Mouse (Mus musculus): ENCODE measurements around the gene Clec1b. TPM values are rescaled to one million over a fixed set of nuclear protein-coding genes. Genes with fewer than 3 reads are reported as not detected.
A peak's percentile ranks its signal among the peaks of the same experiment; 100 is the strongest.

Gene Clec1b
- total and polyA plus RNA-seq, 2 experiments from 2014 or later: 0.56 to 2.0 TPM

GRCm38 (mm10) chr6:129385774-129386173 lies 11.3 kb upstream of the Clec1b start, which contains the start of gene Clec12b:
Gene Clec12b, minus strand, starts transcription at chr6:129385874.
- no peaks in the 10 kb centered on the region for H3K27me3 ChIP-seq (ENCODE audit: insufficient read depth, low read length)
- no peaks in the 10 kb centered on the region for H3K4me1 ChIP-seq (ENCODE audit: insufficient read depth)
- H3K4me2 ChIP-seq (ENCODE audit: low read depth): no peak within 1 kb of the TSS
- no peak within 1 kb of the TSS for H3K4me3 ChIP-seq (ENCODE audit: low read depth, low read length)
- no peak for TF ChIP-seq CTCF (IDR thresholded peaks at IDR 0.05; ENCODE audit: low read depth)
- WGBS: 77% methylated on average over 2 of the region's 2 CpGs
- no peak for ATAC-seq
- no peaks in the 10 kb centered on the region for H3K9me3 ChIP-seq (ENCODE audit: low read length)
- H3K9ac ChIP-seq: no peak within 1 kb of the TSS
- H3K36me3 ChIP-seq (ENCODE audit: insufficient read depth): no peaks in the 10 kb centered on the region
- no peak for DNase-seq
- H3K27ac ChIP-seq (ENCODE audit: low read depth, low read length): no peak within 1 kb of the TSS

GRCm38 (mm10) chr6:129393087-129393720 lies 3.9 kb upstream of the Clec1b start:
- H3K4me3 ChIP-seq (ENCODE audit: low read depth, low read length): no peak overlapping the region
- WGBS: 29% methylated on average over 2 of the region's 2 CpGs
- H3K4me2 ChIP-seq (ENCODE audit: low read depth): no peak overlapping the region
- no peak overlapping the region for H3K27ac ChIP-seq (ENCODE audit: low read depth, low read length)
- no peak overlapping the region for H3K9ac ChIP-seq
- ATAC-seq: peak; percentile 64; the same call in 1 of the 2 replicates
- no peaks in the 10 kb centered on the region for H3K27me3 ChIP-seq (ENCODE audit: insufficient read depth, low read length)
- H3K36me3 ChIP-seq (ENCODE audit: insufficient read depth): no peaks in the 10 kb centered on the region
- DNase-seq: peak; percentile 52
- H3K9me3 ChIP-seq (ENCODE audit: low read length): no peaks in the 10 kb centered on the region
- H3K4me1 ChIP-seq (ENCODE audit: insufficient read depth): no peaks in the 10 kb centered on the region
- peak; percentile 74 for TF ChIP-seq CTCF (IDR thresholded peaks at IDR 0.05; ENCODE audit: low read depth)

- Histone ChIP-seq H3K9ac (no peak overlapping the region), H3K36me3 (ENCODE audit: insufficient read depth) (no peaks in the 10 kb centered on the region), H3K27me3 (ENCODE audit: insufficient read depth, low read length) (no peaks in the 10 kb centered on the region), H3K4me1 (ENCODE audit: insufficient read depth) (no peaks in the 10 kb centered on the region), H3K4me2 (ENCODE audit: low read depth) (no peak overlapping the region), H3K27ac (ENCODE audit: low read depth, low read length) (no peak overlapping the region), H3K9me3 (ENCODE audit: low read length) (no peaks in the 10 kb centered on the region), H3K4me3 (ENCODE audit: low read depth, low read length) (no peak overlapping the region)
- 78% methylated on average over 6 of the region's 6 CpGs for WGBS
- peak; percentile 36; the same call in 1 of the 2 replicates for ATAC-seq
- no peak for DNase-seq
- no peak for TF ChIP-seq CTCF (IDR thresholded peaks at IDR 0.05; ENCODE audit: low read depth)
These were observed 3.4 kb upstream of the Clec1b start for GRCm38 (mm10) chr6:129393732-129394131.

- no peak overlapping the region for H3K27ac ChIP-seq (ENCODE audit: low read depth, low read length)
- ATAC-seq: no peak
- no peaks in the 10 kb centered on the region for H3K36me3 ChIP-seq (ENCODE audit: insufficient read depth)
- 56% methylated on average over 6 of the region's 6 CpGs for WGBS
- H3K27me3 ChIP-seq (ENCODE audit: insufficient read depth, low read length): no peaks in the 10 kb centered on the region
- H3K9ac ChIP-seq: no peak overlapping the region
- H3K9me3 ChIP-seq (ENCODE audit: low read length): no peaks in the 10 kb centered on the region
- H3K4me1 ChIP-seq (ENCODE audit: insufficient read depth): no peaks in the 10 kb centered on the region
- no peak for TF ChIP-seq CTCF (IDR thresholded peaks at IDR 0.05; ENCODE audit: low read depth)
- no peak overlapping the region for H3K4me3 ChIP-seq (ENCODE audit: low read depth, low read length)
- no peak overlapping the region for H3K4me2 ChIP-seq (ENCODE audit: low read depth)
- DNase-seq: no peak
These were observed 2.8 kb downstream of the Clec1b start for GRCm38 (mm10) chr6:129399945-129400344.

- WGBS: 95% methylated on average over 2 of the region's 2 CpGs
- Histone ChIP-seq H3K4me2 (ENCODE audit: low read depth) (no peak overlapping the region), H3K9me3 (ENCODE audit: low read length) (no peaks in the 10 kb centered on the region), H3K27ac (ENCODE audit: low read depth, low read length) (no peak overlapping the region), H3K4me3 (ENCODE audit: low read depth, low read length) (no peak overlapping the region), H3K27me3 (ENCODE audit: insufficient read depth, low read length) (no peaks in the 10 kb centered on the region), H3K4me1 (ENCODE audit: insufficient read depth) (no peaks in the 10 kb centered on the region), H3K36me3 (ENCODE audit: insufficient read depth) (no peaks in the 10 kb centered on the region), H3K9ac (no peak overlapping the region)
- no peak for DNase-seq
- no peak for ATAC-seq
- TF ChIP-seq CTCF (IDR thresholded peaks at IDR 0.05; ENCODE audit: low read depth): no peak
These were observed 5.3 kb downstream of the Clec1b start for GRCm38 (mm10) chr6:129402404-129402803.

- no peaks in the 10 kb centered on the region for H3K9me3 ChIP-seq (ENCODE audit: low read length)
- H3K4me1 ChIP-seq (ENCODE audit: insufficient read depth): no peaks in the 10 kb centered on the region
- ATAC-seq (no peak), DNase-seq (no peak)
- H3K36me3 ChIP-seq (ENCODE audit: insufficient read depth): no peaks in the 10 kb centered on the region
- H3K27ac ChIP-seq (ENCODE audit: low read depth, low read length): no peak overlapping the region
- no peak overlapping the region for H3K4me3 ChIP-seq (ENCODE audit: low read depth, low read length)
- no peaks in the 10 kb centered on the region for H3K27me3 ChIP-seq (ENCODE audit: insufficient read depth, low read length)
- no peak overlapping the region for H3K9ac ChIP-seq
- no peak for TF ChIP-seq CTCF (IDR thresholded peaks at IDR 0.05; ENCODE audit: low read depth)
- 77% methylated on average over 6 of the region's 6 CpGs for WGBS
- H3K4me2 ChIP-seq (ENCODE audit: low read depth): no peak overlapping the region
These were observed 6.3 kb downstream of the Clec1b start for GRCm38 (mm10) chr6:129403391-129403790.

GRCm38 (mm10) chr6:129405999-129406398 lies 8.9 kb downstream of the Clec1b start:
- Histone ChIP-seq H3K4me2 (ENCODE audit: low read depth) (no peak overlapping the region), H3K4me1 (ENCODE audit: insufficient read depth) (no peaks in the 10 kb centered on the region), H3K4me3 (ENCODE audit: low read depth, low read length) (no peak overlapping the region), H3K36me3 (ENCODE audit: insufficient read depth) (no peaks in the 10 kb centered on the region), H3K9ac (no peak overlapping the region), H3K9me3 (ENCODE audit: low read length) (no peaks in the 10 kb centered on the region), H3K27ac (ENCODE audit: low read depth, low read length) (no peak overlapping the region), H3K27me3 (ENCODE audit: insufficient read depth, low read length) (no peaks in the 10 kb centered on the region)
- no peak for TF ChIP-seq CTCF (IDR thresholded peaks at IDR 0.05; ENCODE audit: low read depth)
- ATAC-seq (no peak), DNase-seq (no peak)

All from forebrain, postnatal 0 days (tissue).